Mouse (Mus musculus): ENCODE data around the gene Apbb1ip. TPM values are rescaled to one million over a fixed set of nuclear protein-coding genes. Genes with fewer than 3 reads are reported as not detected.
A peak's percentile ranks its signal among the peaks of the same experiment; 100 is the strongest.

Apbb1ip gene
- polyA plus RNA-seq, 1 experiment from 2014 or later = 2.2 TPM

- no peak overlapping the region for H3K9ac ChIP-seq (ENCODE audit: low read length)
- H3K4me3 ChIP-seq (replicated peaks; ENCODE audit: low read length) = no peak overlapping the region
- H3K36me3 ChIP-seq (ENCODE audit: control insufficient read depth, insufficient read depth, low read length) = no peaks in the 10 kb centered on the region
- no peaks in the 10 kb centered on the region for H3K9me3 ChIP-seq (replicated peaks; ENCODE audit: control insufficient read depth, low read length)
- no peaks in the 10 kb centered on the region for H3K4me1 ChIP-seq (ENCODE audit: control insufficient read depth, insufficient read depth, low read length)
- H3K27ac ChIP-seq (ENCODE audit: low read length) = no peak overlapping the region
- no peak overlapping the region for H3K4me2 ChIP-seq (ENCODE audit: low read depth, low read length)
- ATAC-seq (ENCODE audit: insufficient read depth, low FRiP score) = no peak
- H3K27me3 ChIP-seq (ENCODE audit: control insufficient read depth, insufficient read depth, low read length) = no peaks in the 10 kb centered on the region
These were observed 26.0 kb upstream of the Apbb1ip start for GRCm38 (mm10) chr2:22747941-22748340.

DNA sequence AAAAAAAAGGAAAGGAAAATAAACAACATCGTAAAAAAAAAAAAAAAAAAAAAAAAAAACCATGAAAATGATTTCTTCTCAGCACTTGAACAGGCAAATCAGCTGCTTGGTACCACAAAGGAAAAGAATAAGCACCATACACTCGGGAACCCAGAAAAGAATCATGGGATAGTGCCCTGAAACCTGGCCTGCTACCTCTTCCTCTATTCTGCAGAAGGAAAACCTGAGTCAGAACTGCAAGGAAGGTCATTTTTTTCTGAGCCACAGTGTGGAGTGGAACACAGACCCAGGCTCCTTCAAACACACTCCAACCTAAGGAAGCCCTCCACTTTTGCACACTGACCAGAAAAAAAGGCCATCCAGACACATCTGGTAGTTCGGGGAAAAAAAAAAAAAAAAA is 24.1 kb upstream of the Apbb1ip start:
- Histone ChIP-seq H3K27ac (ENCODE audit: low read length) (no peak overlapping the region), H3K9me3 (replicated peaks; ENCODE audit: control insufficient read depth, low read length) (no peaks in the 10 kb centered on the region), H3K4me2 (ENCODE audit: low read depth, low read length) (no peak overlapping the region), H3K4me1 (ENCODE audit: control insufficient read depth, insufficient read depth, low read length) (no peaks in the 10 kb centered on the region), H3K36me3 (ENCODE audit: control insufficient read depth, insufficient read depth, low read length) (no peaks in the 10 kb centered on the region), H3K4me3 (replicated peaks; ENCODE audit: low read length) (no peak overlapping the region), H3K9ac (ENCODE audit: low read length) (no peak overlapping the region), H3K27me3 (ENCODE audit: control insufficient read depth, insufficient read depth, low read length) (no peaks in the 10 kb centered on the region)
- 77% methylated on average over 3 of the region's 3 CpGs for WGBS
- no peak for ATAC-seq (ENCODE audit: insufficient read depth, low FRiP score)

DNA sequence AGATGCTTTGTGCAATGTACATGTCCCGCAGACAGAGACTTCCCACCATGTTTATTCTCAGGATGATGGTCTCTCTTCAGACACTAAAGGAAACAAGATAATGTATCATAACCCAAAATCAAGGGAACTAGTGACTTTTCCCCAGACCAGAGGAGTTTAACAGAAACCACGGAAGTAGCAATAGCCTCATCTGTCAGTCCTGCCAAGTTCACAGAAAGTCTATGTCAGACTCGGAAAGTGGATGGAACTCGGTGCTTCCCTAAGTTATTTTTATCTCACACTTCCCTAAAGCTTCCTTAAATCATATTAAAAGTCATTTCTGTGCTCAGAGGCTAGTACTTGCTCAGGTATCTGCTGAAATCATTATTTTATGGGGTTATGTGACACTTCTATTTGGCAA is 21.4 kb upstream of the Apbb1ip start:
- no peak overlapping the region for H3K27ac ChIP-seq (ENCODE audit: low read length)
- H3K4me3 ChIP-seq (replicated peaks; ENCODE audit: low read length) = no peak overlapping the region
- H3K9me3 ChIP-seq (replicated peaks; ENCODE audit: control insufficient read depth, low read length) = no peaks in the 10 kb centered on the region
- H3K4me1 ChIP-seq (ENCODE audit: control insufficient read depth, insufficient read depth, low read length) = no peaks in the 10 kb centered on the region
- no peak for ATAC-seq (ENCODE audit: insufficient read depth, low FRiP score)
- H3K9ac ChIP-seq (ENCODE audit: low read length) = no peak overlapping the region
- no peaks in the 10 kb centered on the region for H3K36me3 ChIP-seq (ENCODE audit: control insufficient read depth, insufficient read depth, low read length)
- no peak overlapping the region for H3K4me2 ChIP-seq (ENCODE audit: low read depth, low read length)
- 65% methylated on average over 4 of the region's 4 CpGs for WGBS
- no peaks in the 10 kb centered on the region for H3K27me3 ChIP-seq (ENCODE audit: control insufficient read depth, insufficient read depth, low read length)

GRCm38 (mm10) chr2:22753461-22754075 is 20.3 kb upstream of the Apbb1ip start:
- no peak overlapping the region for H3K9ac ChIP-seq (ENCODE audit: low read length)
- no peak for ATAC-seq (ENCODE audit: insufficient read depth, low FRiP score)

GRCm38 (mm10) chr2:22754222-22754824 is 19.6 kb upstream of the Apbb1ip start:
- no peaks in the 10 kb centered on the region for H3K36me3 ChIP-seq (ENCODE audit: control insufficient read depth, insufficient read depth, low read length)
- H3K9ac ChIP-seq (ENCODE audit: low read length) = no peak overlapping the region
- H3K4me1 ChIP-seq (ENCODE audit: control insufficient read depth, insufficient read depth, low read length) = no peaks in the 10 kb centered on the region
- no peak overlapping the region for H3K4me3 ChIP-seq (replicated peaks; ENCODE audit: low read length)
- no peak overlapping the region for H3K4me2 ChIP-seq (ENCODE audit: low read depth, low read length)
- H3K27ac ChIP-seq (ENCODE audit: low read length) = no peak overlapping the region
- no peaks in the 10 kb centered on the region for H3K27me3 ChIP-seq (ENCODE audit: control insufficient read depth, insufficient read depth, low read length)
- ATAC-seq (ENCODE audit: insufficient read depth, low FRiP score) = no peak
- no peaks in the 10 kb centered on the region for H3K9me3 ChIP-seq (replicated peaks; ENCODE audit: control insufficient read depth, low read length)
- WGBS = 42% methylated on average over 4 of the region's 4 CpGs

More at GRCm38 (mm10) chr2:22753461-22754075, 20.3 kb upstream of the Apbb1ip start:
- H3K4me3 ChIP-seq (replicated peaks; ENCODE audit: low read length) = no peak overlapping the region
- H3K27me3 ChIP-seq (ENCODE audit: control insufficient read depth, insufficient read depth, low read length) = no peaks in the 10 kb centered on the region
- no peaks in the 10 kb centered on the region for H3K9me3 ChIP-seq (replicated peaks; ENCODE audit: control insufficient read depth, low read length)
- no peaks in the 10 kb centered on the region for H3K4me1 ChIP-seq (ENCODE audit: control insufficient read depth, insufficient read depth, low read length)
- no peak overlapping the region for H3K4me2 ChIP-seq (ENCODE audit: low read depth, low read length)
- H3K36me3 ChIP-seq (ENCODE audit: control insufficient read depth, insufficient read depth, low read length) = no peaks in the 10 kb centered on the region
- WGBS = 61% methylated on average over 2 of the region's 2 CpGs
- no peak overlapping the region for H3K27ac ChIP-seq (ENCODE audit: low read length)

DNA sequence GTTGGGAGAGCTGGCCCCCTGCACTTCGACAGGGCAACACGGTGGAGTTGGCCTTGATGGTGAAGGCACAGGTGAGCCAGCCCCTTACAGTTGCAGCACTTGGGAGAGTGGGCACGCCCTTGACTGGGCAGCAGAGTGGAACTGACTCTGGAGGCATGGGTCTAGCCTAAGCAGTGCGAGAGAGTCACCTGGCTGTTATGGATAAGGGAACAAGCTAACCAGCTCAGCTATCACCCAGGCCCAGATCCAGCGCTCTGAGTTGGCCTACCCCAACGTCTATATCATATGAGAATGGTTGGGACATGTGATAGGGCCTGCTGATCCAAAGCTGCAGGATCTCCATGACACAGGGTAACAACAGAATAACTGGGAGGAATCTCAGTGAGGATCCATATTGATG is 18.3 kb upstream of the Apbb1ip start:
- no peak for ATAC-seq (ENCODE audit: insufficient read depth, low FRiP score)
- 82% methylated on average over 6 of the region's 6 CpGs for WGBS
- Histone ChIP-seq H3K4me1 (ENCODE audit: control insufficient read depth, insufficient read depth, low read length) (no peaks in the 10 kb centered on the region), H3K4me3 (replicated peaks; ENCODE audit: low read length) (no peak overlapping the region), H3K27ac (ENCODE audit: low read length) (no peak overlapping the region), H3K36me3 (ENCODE audit: control insufficient read depth, insufficient read depth, low read length) (no peaks in the 10 kb centered on the region), H3K27me3 (ENCODE audit: control insufficient read depth, insufficient read depth, low read length) (no peaks in the 10 kb centered on the region), H3K9ac (ENCODE audit: low read length) (no peak overlapping the region), H3K4me2 (ENCODE audit: low read depth, low read length) (no peak overlapping the region), H3K9me3 (replicated peaks; ENCODE audit: control insufficient read depth, low read length) (no peaks in the 10 kb centered on the region)

- Histone ChIP-seq H3K27ac (ENCODE audit: low read length) (no peak overlapping the region), H3K9me3 (replicated peaks; ENCODE audit: control insufficient read depth, low read length) (no peaks in the 10 kb centered on the region), H3K36me3 (ENCODE audit: control insufficient read depth, insufficient read depth, low read length) (no peaks in the 10 kb centered on the region), H3K27me3 (ENCODE audit: control insufficient read depth, insufficient read depth, low read length) (no peaks in the 10 kb centered on the region), H3K9ac (ENCODE audit: low read length) (no peak overlapping the region), H3K4me2 (ENCODE audit: low read depth, low read length) (no peak overlapping the region), H3K4me1 (ENCODE audit: control insufficient read depth, insufficient read depth, low read length) (no peaks in the 10 kb centered on the region), H3K4me3 (replicated peaks; ENCODE audit: low read length) (no peak overlapping the region)
- peak; percentile 21; the same call in 1 of the 2 replicates for ATAC-seq (ENCODE audit: insufficient read depth, low FRiP score)
- WGBS = 33% methylated on average over 6 of the region's 6 CpGs
These were observed 15.5 kb upstream of the Apbb1ip start for GRCm38 (mm10) chr2:22758310-22758972.

DNA sequence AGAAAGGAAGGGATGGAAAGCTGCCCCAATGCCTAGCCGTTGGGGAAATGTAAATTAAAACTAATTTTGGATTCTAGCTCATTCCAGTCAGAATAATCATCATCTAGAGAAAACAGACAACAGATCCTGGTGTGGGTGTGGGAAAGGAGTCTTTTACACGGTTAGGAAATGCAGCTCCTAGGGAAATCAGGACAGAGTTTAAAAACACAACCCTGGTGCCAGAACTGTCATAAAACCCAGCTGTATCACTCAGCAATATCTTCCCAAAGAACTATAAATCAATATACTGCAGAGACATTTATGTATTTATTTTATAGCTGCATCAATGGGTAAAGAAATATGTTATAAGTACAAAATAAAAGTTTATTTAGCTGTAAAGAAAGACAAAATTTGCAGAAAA is 13.4 kb upstream of the Apbb1ip start:
- no peak overlapping the region for H3K27ac ChIP-seq (ENCODE audit: low read length)
- no peaks in the 10 kb centered on the region for H3K4me1 ChIP-seq (ENCODE audit: control insufficient read depth, insufficient read depth, low read length)
- H3K36me3 ChIP-seq (ENCODE audit: control insufficient read depth, insufficient read depth, low read length) = no peaks in the 10 kb centered on the region
- H3K4me2 ChIP-seq (ENCODE audit: low read depth, low read length) = no peak overlapping the region
- ATAC-seq (ENCODE audit: insufficient read depth, low FRiP score) = no peak
- H3K9me3 ChIP-seq (replicated peaks; ENCODE audit: control insufficient read depth, low read length) = no peaks in the 10 kb centered on the region
- WGBS = 40% methylated on average over 2 of the region's 2 CpGs
- H3K9ac ChIP-seq (ENCODE audit: low read length) = no peak overlapping the region
- H3K27me3 ChIP-seq (ENCODE audit: control insufficient read depth, insufficient read depth, low read length) = no peaks in the 10 kb centered on the region
- no peak overlapping the region for H3K4me3 ChIP-seq (replicated peaks; ENCODE audit: low read length)

DNA sequence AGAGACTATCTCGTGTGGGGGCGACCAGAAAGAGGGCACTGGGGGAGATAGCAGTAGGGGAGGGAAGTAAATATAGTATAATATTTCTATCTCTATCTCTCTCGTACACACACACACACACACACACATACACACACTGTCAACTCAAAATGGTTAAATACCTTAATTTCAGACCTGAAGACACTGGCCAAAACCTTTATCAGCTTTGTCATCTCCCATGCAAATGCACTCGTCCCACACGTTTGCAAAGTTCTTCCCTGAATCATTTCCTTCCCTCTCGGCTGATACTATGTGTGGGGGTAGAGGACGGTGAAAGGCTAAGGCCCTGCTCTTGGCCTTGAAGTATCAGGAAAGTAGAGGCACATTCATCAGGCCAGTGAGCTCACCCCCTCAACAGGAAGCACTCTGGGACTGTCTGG is 12.8 kb upstream of the Apbb1ip start:
- ATAC-seq (ENCODE audit: insufficient read depth, low FRiP score) = no peak
- no peaks in the 10 kb centered on the region for H3K4me1 ChIP-seq (ENCODE audit: control insufficient read depth, insufficient read depth, low read length)
- WGBS = 63% methylated on average over 7 of the region's 7 CpGs
- H3K9ac ChIP-seq (ENCODE audit: low read length) = no peak overlapping the region
- no peak overlapping the region for H3K27ac ChIP-seq (ENCODE audit: low read length)
- no peaks in the 10 kb centered on the region for H3K27me3 ChIP-seq (ENCODE audit: control insufficient read depth, insufficient read depth, low read length)
- no peak overlapping the region for H3K4me3 ChIP-seq (replicated peaks; ENCODE audit: low read length)
- H3K4me2 ChIP-seq (ENCODE audit: low read depth, low read length) = no peak overlapping the region
- no peaks in the 10 kb centered on the region for H3K9me3 ChIP-seq (replicated peaks; ENCODE audit: control insufficient read depth, low read length)
- H3K36me3 ChIP-seq (ENCODE audit: control insufficient read depth, insufficient read depth, low read length) = no peaks in the 10 kb centered on the region
